Mouse (Mus musculus): Measurements from ENCODE around the gene Axl.

Axl gene

GRCm38 (mm10) chr7:25710519-25711130 is 77.9 kb downstream of the Axl start:
- no peak for DNase-seq (ENCODE audit: low read depth, low spot score)

- no peak for DNase-seq (ENCODE audit: low read depth, low spot score)
Measured at GRCm38 (mm10) chr7:25709961-25710360, 78.5 kb downstream of the Axl start.

- no peak for DNase-seq (ENCODE audit: low read depth, low spot score)
Measured at GRCm38 (mm10) chr7:25707581-25708292, 80.8 kb downstream of the Axl start.
